In the genomic region with DNA sequence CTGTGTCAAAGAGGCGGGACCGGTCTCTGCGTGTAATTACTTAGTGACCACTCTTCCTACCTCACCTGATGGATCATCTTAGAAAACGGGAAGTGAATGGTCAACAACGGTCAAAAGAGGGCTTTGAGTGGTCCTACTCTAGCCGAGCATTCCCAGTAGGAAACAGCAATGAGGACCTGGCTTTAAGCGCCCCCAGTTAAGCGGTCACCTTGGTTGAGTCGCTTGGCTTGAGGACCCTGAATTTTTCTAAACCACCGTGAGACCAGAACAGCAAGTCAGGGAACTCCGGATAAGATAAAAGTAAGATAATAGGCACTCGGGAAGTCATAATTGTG, we compare ENCODE assay signal across 9 mouse cellular contexts. TPM values are rescaled to one million over a fixed set of nuclear protein-coding genes. Genes with fewer than 3 reads are reported as not detected.
A peak's percentile ranks its signal among the peaks of the same experiment; 100 is the strongest.
DNase-seq lines count a peak whose midpoint lies in the region; ATAC-seq and TF ChIP-seq lines count a peak whose summit lies in the region.
"Had no signal": no experiment of that assay in that cellular context is flagged by ENCODE, and none has a peak within 500 bp of the region (broad histone marks: within the 10 kb centered on the region; RNA-seq: fewer than 3 reads in every experiment).

No protein-coding gene starts in this region.

- peaks cover 8% of the 10 kb centered on the region for H3K4me1 ChIP-seq in kidney, embryonic 15.5 days
- H3K4me1 ChIP-seq in embryonic facial prominence, embryonic 10.5 days: peaks cover 16% of the 10 kb centered on the region
- H3K4me1 ChIP-seq in hindbrain, postnatal 0 days (ENCODE audit: insufficient read depth, low read length): 0 out of 2 replicates have a peak, but pooled peaks cover 6% of the 10 kb centered on the region
- H3K4me1 ChIP-seq in midbrain, embryonic 15.5 days: peaks cover 15% of the 10 kb centered on the region

- TF ChIP-seq CTCF in hindbrain, postnatal 0 days (IDR thresholded peaks at IDR 0.05; ENCODE audit: low read depth): no peak

- H3K36me3 ChIP-seq in kidney, embryonic 15.5 days: no peaks in the 10 kb centered on the region
- H3K36me3 ChIP-seq in embryonic facial prominence, embryonic 10.5 days (replicated peaks): peaks cover 5% of the 10 kb centered on the region; the same call in 1 of the 2 replicates
- H3K36me3 ChIP-seq in hindbrain, postnatal 0 days (ENCODE audit: insufficient read depth, low read length): no peaks in the 10 kb centered on the region
- H3K36me3 ChIP-seq in midbrain, embryonic 15.5 days (replicated peaks): no peaks in the 10 kb centered on the region

- H3K9me3 ChIP-seq in kidney, embryonic 15.5 days (replicated peaks): no peaks in the 10 kb centered on the region
- H3K9me3 ChIP-seq in embryonic facial prominence, embryonic 10.5 days: no peaks in the 10 kb centered on the region
- H3K9me3 ChIP-seq in hindbrain, postnatal 0 days (ENCODE audit: low read length): no peaks in the 10 kb centered on the region
- no peaks in the 10 kb centered on the region for H3K9me3 ChIP-seq in midbrain, embryonic 15.5 days

- ATAC-seq in kidney, embryonic 15.5 days (replicated peaks; ENCODE audit: low FRiP score): no peak
- no peak for ATAC-seq in hindbrain, postnatal 0 days
- no peak; the same call in 1 of the 2 replicates for ATAC-seq in midbrain, embryonic 15.5 days (replicated peaks)
- ATAC-seq in cerebellum, adult (ENCODE audit: insufficient number of reproducible peaks, low FRiP score, low TSS enrichment): no peak

- 2% methylated on average over 12 of the region's 12 CpGs for WGBS in kidney, embryonic 15.5 days
- WGBS in embryonic facial prominence, embryonic 10.5 days: 5% methylated on average over 12 of the region's 12 CpGs
- 5% methylated on average over 12 of the region's 12 CpGs for WGBS in hindbrain, postnatal 0 days
- 5% methylated on average over 12 of the region's 12 CpGs for WGBS in midbrain, embryonic 15.5 days

- no peaks in the 10 kb centered on the region for H3K27me3 ChIP-seq in kidney, embryonic 15.5 days
- H3K27me3 ChIP-seq in embryonic facial prominence, embryonic 10.5 days (replicated peaks; ENCODE audit: low read depth, poor library complexity, severe bottlenecking): no peaks in the 10 kb centered on the region
- H3K27me3 ChIP-seq in hindbrain, postnatal 0 days (ENCODE audit: insufficient read depth, low read length): no peaks in the 10 kb centered on the region
- no peaks in the 10 kb centered on the region for H3K27me3 ChIP-seq in midbrain, embryonic 15.5 days (replicated peaks)
- H3K27me3 ChIP-seq: Patski had no signal

- no peak for DNase-seq in kidney, postnatal 10 days
- DNase-seq in embryonic facial prominence, embryonic 10.5 days (ENCODE audit: low spot score): no peak
- DNase-seq in hindbrain, postnatal 0 days (ENCODE audit: low spot score): no peak
- no peak for DNase-seq in frontal cortex, adult 2 months (ENCODE audit: extremely low spot score in 1 of 2, low spot score in 1 of 2)
- no peak for DNase-seq in urinary bladder, postnatal 36 days (ENCODE audit: low spot score in 2 of 2)

- peak overlapping the region; percentile 72 for H3K4me2 ChIP-seq in kidney, embryonic 15.5 days
- peak overlapping the region; percentile 59 for H3K4me2 ChIP-seq in hindbrain, postnatal 0 days (ENCODE audit: low read depth, low read length)
- H3K4me2 ChIP-seq in midbrain, embryonic 15.5 days: peak overlapping the region; percentile 69

- peak overlapping the region; percentile 94 for H3K9ac ChIP-seq in kidney, embryonic 15.5 days
- H3K9ac ChIP-seq in hindbrain, postnatal 0 days (replicated peaks; ENCODE audit: low read length): peak overlapping the region; percentile 94
- H3K9ac ChIP-seq in midbrain, embryonic 15.5 days: peak overlapping the region; percentile 78

- H3K27ac ChIP-seq in kidney, embryonic 15.5 days: peak overlapping the region; percentile 96
- H3K27ac ChIP-seq in embryonic facial prominence, embryonic 10.5 days (replicated peaks): peak overlapping the region; percentile 99
- H3K27ac ChIP-seq in hindbrain, postnatal 0 days: peak overlapping the region; percentile 97
- peak overlapping the region; percentile 94 for H3K27ac ChIP-seq in midbrain, embryonic 15.5 days

- peak overlapping the region; percentile 87 for H3K4me3 ChIP-seq in kidney, embryonic 15.5 days (replicated peaks)
- peak overlapping the region; percentile 85 for H3K4me3 ChIP-seq in embryonic facial prominence, embryonic 10.5 days
- H3K4me3 ChIP-seq in hindbrain, postnatal 0 days (ENCODE audit: low read length): peak overlapping the region; percentile 87
- peak overlapping the region; percentile 61 for H3K4me3 ChIP-seq in midbrain, embryonic 15.5 days

RNA-seq across cellular contexts. Expression of gene Galc, which starts 0.2 kb away (rescaled TPM):
- 13.4 and 13.5 TPM in 2 replicates for polyA plus RNA-seq in kidney, embryonic 15.5 days (2015; fragmentation: Nextera tagmentation; extraction: Ambion mirVana)
- 12.4 and 12.9 TPM in 2 replicates for polyA plus RNA-seq in embryonic facial prominence, embryonic 10.5 days (2016; fragmentation: Nextera tagmentation; extraction: Ambion mirVana)
- total RNA-seq in hindbrain, postnatal 0 days (2014; rRNA removed): 14.3 and 19.1 TPM in 2 replicates
- 11.6 and 12.2 TPM in 2 replicates for polyA plus RNA-seq in hindbrain, postnatal 0 days (2015; fragmentation: Nextera tagmentation; extraction: Ambion mirVana)
- 10.0 and 10.7 TPM in 2 replicates for polyA plus RNA-seq in midbrain, embryonic 15.5 days (2015; fragmentation: Nextera tagmentation; extraction: Ambion mirVana)
- 32.7 and 34.5 TPM in 2 replicates for polyA plus RNA-seq in frontal cortex, adult 2 months (2012; rRNA removed)

RNA-seq across cellular contexts. Expression of gene Gpr65, which starts 8.9 kb away (rescaled TPM):
- 1.2 and 1.6 TPM in 2 replicates for polyA plus RNA-seq in kidney, embryonic 15.5 days (2015; fragmentation: Nextera tagmentation; extraction: Ambion mirVana)
- polyA plus RNA-seq in embryonic facial prominence, embryonic 10.5 days (2016; fragmentation: Nextera tagmentation; extraction: Ambion mirVana): 0.19 and 0.44 TPM in 2 replicates
- total RNA-seq in hindbrain, postnatal 0 days (2014; rRNA removed): 0.42 TPM in 1 of 2 replicates, not detected in the other
- polyA plus RNA-seq in hindbrain, postnatal 0 days (2015; fragmentation: Nextera tagmentation; extraction: Ambion mirVana): 0.18 and 0.33 TPM in 2 replicates
- 0.19 and 0.49 TPM in 2 replicates for polyA plus RNA-seq in midbrain, embryonic 15.5 days (2015; fragmentation: Nextera tagmentation; extraction: Ambion mirVana)
- polyA plus RNA-seq in frontal cortex, adult 2 months (2012; rRNA removed): 0.29 and 0.36 TPM in 2 replicates
- polyA plus RNA-seq: Patski had no signal
